Mouse (Mus musculus): Measurements from ENCODE around the gene Ern1.

- TF ChIP-seq CTCF (IDR thresholded peaks at IDR 0.05; ENCODE audit: borderline replicate concordance, extremely low read depth, insufficient read depth, insufficient read length) (no peak), POLR2A (IDR thresholded peaks at IDR 0.05; ENCODE audit: borderline replicate concordance, extremely low read depth, insufficient read depth, insufficient read length, poor library complexity, severe bottlenecking) (no peak)
These were observed 96.9 kb downstream of the Ern1 start for GRCm38 (mm10) chr11:106390757-106391156.
